Mouse (Mus musculus) kidney, embryonic 14.5 days (tissue): ENCODE data around the gene Nxph4. TPM values are rescaled to one million over a fixed set of nuclear protein-coding genes. Genes with fewer than 3 reads are reported as not detected.
A peak's percentile ranks its signal among the peaks of the same experiment; 100 is the strongest.

Experiments used
- ATAC-seq: fragments of 200-750 bp; cut with Nextera tagmentation; 2 replicates; pipeline ENCODE4 v1.8.0; 2017; ENCODE audit warnings: moderate number of reproducible peaks, mild to moderate bottlenecking, moderate TSS enrichment, moderate library complexity; ENCODE audit not compliant: low FRiP score, low TSS enrichment
- H3K27ac ChIP-seq: fragments of 300-500 bp; sonication (generic); 2 replicates; pipeline ENCODE4 v1.5.1; 2014; ENCODE audit warnings: low read depth, mild to moderate bottlenecking, low read length, moderate library complexity, mixed read lengths
- H3K27me3 ChIP-seq: fragments of 300-500 bp; sonication (generic); 2 replicates; pipeline ENCODE4 v1.6.1; 2014; ENCODE audit warnings: mild to moderate bottlenecking, low read length; ENCODE audit not compliant: control insufficient read depth, insufficient read depth
- H3K36me3 ChIP-seq: fragments of 300-500 bp; sonication (generic); 2 replicates; pipeline ENCODE4 v1.6.1; 2014; ENCODE audit warnings: low read length, mixed read lengths; ENCODE audit not compliant: control insufficient read depth, insufficient read depth
- H3K4me1 ChIP-seq: fragments of 300-500 bp; sonication (generic); 2 replicates; pipeline ENCODE4 v1.6.1; 2014; ENCODE audit warnings: low read length, mixed read lengths; ENCODE audit not compliant: control insufficient read depth, insufficient read depth
- H3K4me2 ChIP-seq: fragments of 300-500 bp; sonication (generic); replicated peaks from 2 replicates; pipeline ENCODE4 v1.6.1; 2014; ENCODE audit warnings: low read depth, mild to moderate bottlenecking, low read length
- H3K4me3 ChIP-seq: fragments of 300-500 bp; sonication (generic); 2 replicates; pipeline ENCODE4 v1.5.1; 2014; ENCODE audit warnings: mild to moderate bottlenecking, low read length
- H3K9ac ChIP-seq: fragments of 300-500 bp; sonication (generic); 2 replicates; pipeline ENCODE4 v1.6.1; 2014; ENCODE audit warnings: low read depth, mild to moderate bottlenecking, low read length, moderate library complexity
- H3K9me3 ChIP-seq: fragments of 300-500 bp; sonication (generic); 2 replicates; pipeline ENCODE4 v1.6.1; 2016; ENCODE audit warnings: low read length; ENCODE audit not compliant: control insufficient read depth
- WGBS: fragments of 180-500 bp; shearing (Covaris S2); extraction: QIAGEN DNeasy Blood & Tissue Kit; methylation state at CpG from one replicate; pipeline ENCODE4 v1.1.7; 2014; 5-methylcytosine and 5-hydroxymethylcytosine counted together
- polyA plus RNA-seq: library from polyadenylated mRNA; unstranded; fragments of >200 nt; fragmentation: Nextera tagmentation; extraction: Ambion mirVana; gene quantifications from 2 replicates; pipeline ENCODE4 v1.2.1, GENCODE M21; 2014

The Nxph4 gene
- polyA plus RNA-seq, 1 experiment from 2014 or later, result 1.2 TPM

GRCm38 (mm10) chr10:127491128-127491512 is 43.2 kb downstream of the Nxph4 start:
- H3K4me3 ChIP-seq, result no peak overlapping the region
- 73% methylated on average over 8 of the region's 8 CpGs for WGBS
- no peak for ATAC-seq
- H3K9ac ChIP-seq, result no peak overlapping the region
- no peak overlapping the region for H3K27ac ChIP-seq
- no peaks in the 10 kb centered on the region for H3K27me3 ChIP-seq
- H3K9me3 ChIP-seq, result no peaks in the 10 kb centered on the region
- peaks cover 57% of the 10 kb centered on the region for H3K36me3 ChIP-seq
- no peak overlapping the region for H3K4me2 ChIP-seq
- 0 out of 2 replicates have a peak, but pooled peaks cover 4% of the 10 kb centered on the region for H3K4me1 ChIP-seq

GRCm38 (mm10) chr10:127490160-127491127 is 43.9 kb downstream of the Nxph4 start:
- Histone ChIP-seq H3K4me3 (no peak overlapping the region), H3K36me3 (peaks cover 54% of the 10 kb centered on the region), H3K9ac (no peak overlapping the region), H3K27me3 (no peaks in the 10 kb centered on the region), H3K4me1 (0 out of 2 replicates have a peak, but pooled peaks cover 4% of the 10 kb centered on the region), H3K27ac (no peak overlapping the region), H3K9me3 (no peaks in the 10 kb centered on the region), H3K4me2 (no peak overlapping the region)
- ATAC-seq, result peak; percentile 70; the same call in 1 of the 2 replicates
- 58% methylated on average over 18 of the region's 18 CpGs for WGBS

- H3K36me3 ChIP-seq, result peaks cover 54% of the 10 kb centered on the region
- no peak overlapping the region for H3K4me3 ChIP-seq
- no peaks in the 10 kb centered on the region for H3K9me3 ChIP-seq
- WGBS, result 83% methylated on average over 7 of the region's 7 CpGs
- no peak overlapping the region for H3K9ac ChIP-seq
- H3K27me3 ChIP-seq, result no peaks in the 10 kb centered on the region
- no peak overlapping the region for H3K27ac ChIP-seq
- no peak for ATAC-seq
- 0 out of 2 replicates have a peak, but pooled peaks cover 4% of the 10 kb centered on the region for H3K4me1 ChIP-seq
- no peak overlapping the region for H3K4me2 ChIP-seq
These were observed 45.5 kb downstream of the Nxph4 start for GRCm38 (mm10) chr10:127488856-127489255.

GRCm38 (mm10) chr10:127485235-127485634 is 49.1 kb downstream of the Nxph4 start:
- H3K9me3 ChIP-seq, result no peaks in the 10 kb centered on the region
- H3K36me3 ChIP-seq, result peaks cover 36% of the 10 kb centered on the region
- H3K27ac ChIP-seq, result no peak overlapping the region
- no peak overlapping the region for H3K4me3 ChIP-seq
- no peak overlapping the region for H3K9ac ChIP-seq
- no peak overlapping the region for H3K4me2 ChIP-seq
- 0 out of 2 replicates have a peak, but pooled peaks cover 1% of the 10 kb centered on the region for H3K4me1 ChIP-seq
- H3K27me3 ChIP-seq, result no peaks in the 10 kb centered on the region
- whole genome bisulfite sequencing, result 81% methylated on average over 10 of the region's 10 CpGs
- ATAC-seq, result no peak

GRCm38 (mm10) chr10:127480833-127481813 is 53.2 kb downstream of the Nxph4 start:
- Histone ChIP-seq H3K4me1 (peaks cover 4% of the 10 kb centered on the region; the same call in 1 of the 2 replicates), H3K27ac (no peak overlapping the region), H3K4me2 (no peak overlapping the region), H3K9ac (no peak overlapping the region), H3K27me3 (no peaks in the 10 kb centered on the region), H3K36me3 (peaks cover 28% of the 10 kb centered on the region), H3K9me3 (no peaks in the 10 kb centered on the region), H3K4me3 (no peak overlapping the region)
- 85% methylated on average over 19 of the region's 19 CpGs for WGBS
- no peak for ATAC-seq

- 93% methylated on average over 4 of the region's 4 CpGs for WGBS
- Histone ChIP-seq H3K9ac (no peak overlapping the region), H3K27ac (no peak overlapping the region), H3K27me3 (no peaks in the 10 kb centered on the region), H3K36me3 (peaks cover 24% of the 10 kb centered on the region; the same call in 1 of the 2 replicates), H3K4me3 (no peak overlapping the region), H3K4me1 (peaks cover 4% of the 10 kb centered on the region; the same call in 1 of the 2 replicates), H3K4me2 (no peak overlapping the region), H3K9me3 (no peaks in the 10 kb centered on the region)
- ATAC-seq, result no peak
These were observed 55.2 kb downstream of the Nxph4 start for GRCm38 (mm10) chr10:127479131-127479530.

GRCm38 (mm10) chr10:127477301-127477700 is 57.1 kb downstream of the Nxph4 start:
- H3K36me3 ChIP-seq, result peaks cover 36% of the 10 kb centered on the region
- H3K27ac ChIP-seq, result peak overlapping the region; percentile 39; the same call in 1 of the 2 replicates
- WGBS, result 71% methylated on average over 7 of the region's 7 CpGs

GRCm38 (mm10) chr10:127476541-127476940 is 57.8 kb downstream of the Nxph4 start:
- 54% methylated on average over 3 of the region's 3 CpGs for WGBS
- H3K27me3 ChIP-seq, result no peaks in the 10 kb centered on the region
- H3K9me3 ChIP-seq, result no peaks in the 10 kb centered on the region
- H3K27ac ChIP-seq, result no peak overlapping the region
- no peak overlapping the region for H3K4me3 ChIP-seq
- peaks cover 33% of the 10 kb centered on the region for H3K36me3 ChIP-seq
- no peak overlapping the region for H3K9ac ChIP-seq
- H3K4me1 ChIP-seq, result peaks cover 4% of the 10 kb centered on the region; the same call in 1 of the 2 replicates
- no peak overlapping the region for H3K4me2 ChIP-seq
- ATAC-seq, result peak; percentile 60

More at GRCm38 (mm10) chr10:127477301-127477700, 57.1 kb downstream of the Nxph4 start:
- Histone ChIP-seq H3K9ac (no peak overlapping the region), H3K9me3 (no peaks in the 10 kb centered on the region), H3K4me2 (no peak overlapping the region), H3K4me1 (peaks cover 4% of the 10 kb centered on the region; the same call in 1 of the 2 replicates), H3K4me3 (no peak overlapping the region), H3K27me3 (no peaks in the 10 kb centered on the region)
- peak; percentile 22 for ATAC-seq
